Mouse (Mus musculus) hindbrain, embryonic 11.5 days (tissue): ENCODE data around the gene Apc2. TPM values are rescaled to one million over a fixed set of nuclear protein-coding genes. Genes with fewer than 3 reads are reported as not detected.
"Not testable (repeated sequence)": the region's sequence is repeated elsewhere in the genome, so short reads cannot be mapped to it uniquely, and the experiment has no call there.

Experiments used
- ATAC-seq: fragments of 200-750 bp; cut with Nextera tagmentation; 2 replicates; pipeline ENCODE4 v1.8.0; 2017; ENCODE audit warnings: mild to moderate bottlenecking, moderate TSS enrichment, moderate library complexity; ENCODE audit not compliant: low FRiP score
- DNase-seq: peaks from one replicate; pipeline ENCODE4 v3.0.0-alpha.2; 2015; ENCODE audit warnings: low spot score
- H3K27ac ChIP-seq: fragments of 300-500 bp; sonication (generic); 2 replicates; pipeline ENCODE4 v1.5.1; 2014; ENCODE audit warnings: mild to moderate bottlenecking, low read depth, low read length
- H3K27me3 ChIP-seq: fragments of 300-500 bp; sonication (generic); 2 replicates; pipeline ENCODE4 v1.6.1; 2014; ENCODE audit warnings: mild to moderate bottlenecking, low read length, moderate library complexity, mixed read lengths; ENCODE audit not compliant: control insufficient read depth, insufficient read depth
- H3K36me3 ChIP-seq: fragments of 300-500 bp; sonication (generic); 2 replicates; pipeline ENCODE4 v1.6.1; 2014; ENCODE audit warnings: mild to moderate bottlenecking, low read length, moderate library complexity, mixed read lengths; ENCODE audit not compliant: control insufficient read depth, insufficient read depth
- H3K4me1 ChIP-seq: fragments of 300-500 bp; sonication (generic); replicated peaks from 2 replicates; pipeline ENCODE4 v1.6.1; 2014; ENCODE audit warnings: low read length, mixed read lengths; ENCODE audit not compliant: control insufficient read depth, insufficient read depth
- H3K4me2 ChIP-seq: fragments of 300-500 bp; sonication (generic); replicated peaks from 2 replicates; pipeline ENCODE4 v1.6.1; 2014; ENCODE audit warnings: mild to moderate bottlenecking, low read depth, low read length
- H3K4me3 ChIP-seq: fragments of 300-500 bp; sonication (generic); 2 replicates; pipeline ENCODE4 v1.5.1; 2014; ENCODE audit warnings: low read depth, low read length
- H3K9ac ChIP-seq: fragments of 300-500 bp; sonication (generic); 2 replicates; pipeline ENCODE4 v1.6.1; 2014; ENCODE audit warnings: low read depth, low read length
- H3K9me3 ChIP-seq: fragments of 300-500 bp; sonication (generic); 2 replicates; pipeline ENCODE4 v1.6.1; 2016; ENCODE audit warnings: low read length; ENCODE audit not compliant: control insufficient read depth
- WGBS: fragments of 180-500 bp; shearing (Covaris S2); extraction: QIAGEN DNeasy Blood & Tissue Kit; methylation state at CpG from one replicate; pipeline ENCODE4 v1.1.7; 2014; 5-methylcytosine and 5-hydroxymethylcytosine counted together
- polyA plus RNA-seq: library from polyadenylated mRNA; unstranded; fragments of >200 nt; fragmentation: Nextera tagmentation; extraction: Ambion mirVana; gene quantifications from 2 replicates; pipeline ENCODE4 v1.2.1, GENCODE M21; 2014

Gene Apc2
- polyA plus RNA-seq, 1 experiment from 2014 or later: 101 TPM

DNA sequence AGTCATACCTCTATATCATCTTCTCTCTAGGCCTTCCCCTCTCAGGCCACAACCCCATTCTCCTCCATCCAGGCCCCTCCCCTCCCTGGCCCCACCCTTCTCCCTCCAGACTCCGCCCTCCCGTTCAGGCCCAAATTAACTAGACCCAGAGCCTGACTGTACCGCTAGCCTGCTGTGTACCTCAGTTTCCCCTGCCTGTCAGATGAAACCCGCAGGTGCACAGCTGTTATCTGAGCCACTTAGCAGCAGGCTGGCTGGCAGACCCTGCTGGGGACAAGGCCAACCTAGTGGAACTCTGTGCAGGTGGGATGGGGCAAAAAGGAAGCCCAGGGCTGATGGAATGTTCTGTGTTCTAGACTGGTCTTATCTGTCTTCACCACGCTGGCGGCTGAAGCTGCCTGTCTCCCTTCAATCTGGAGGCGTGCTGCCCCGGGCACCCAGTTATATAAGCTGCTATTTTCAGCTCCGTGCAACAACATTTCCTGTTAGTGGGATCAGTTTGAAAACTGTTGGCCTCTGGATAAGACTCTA lies 48.4 kb downstream of the Apc2 start:
- DNase-seq: no peak
- 44% methylated on average over 9 of the region's 9 CpGs for WGBS

DNA sequence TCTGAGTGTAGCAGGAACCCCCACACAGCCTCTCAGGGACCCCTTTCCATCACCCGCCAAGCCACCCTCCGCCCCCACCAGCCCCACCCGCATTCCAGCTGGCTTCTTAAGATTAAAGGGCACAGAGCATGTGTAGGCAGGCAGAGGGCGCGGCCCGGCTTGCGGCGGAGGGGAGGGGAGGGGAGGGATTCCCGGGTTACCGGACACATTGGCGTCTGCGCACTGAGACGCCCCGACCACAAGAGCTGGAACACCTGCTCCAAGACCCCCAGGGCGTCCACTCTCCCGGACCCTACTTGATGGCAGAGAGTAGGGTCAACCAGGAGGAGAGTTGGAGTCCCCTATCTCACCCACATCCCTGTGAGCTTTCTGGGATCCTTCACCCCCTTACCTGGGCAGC lies 49.3 kb downstream of the Apc2 start:
- WGBS: 2% methylated on average over 16 of the region's 16 CpGs

More for the DNA sequence above, 48.4 kb downstream of the Apc2 start:
- Histone ChIP-seq H3K36me3 (no peaks in the 10 kb centered on the region), H3K4me1 (peaks cover 21% of the 10 kb centered on the region), H3K27me3 (peaks cover 85% of the 10 kb centered on the region), H3K4me3 (no peak overlapping the region), H3K9ac (no peak overlapping the region), H3K4me2 (no peak overlapping the region), H3K9me3 (no peaks in the 10 kb centered on the region), H3K27ac (no peak overlapping the region)
- ATAC-seq: no peak

GRCm38 (mm10) chr10:80345929-80346328 lies 50.2 kb downstream of the Apc2 start:
- H3K36me3 ChIP-seq, H3K4me2 ChIP-seq, H3K4me3 ChIP-seq, DNase-seq, H3K27ac ChIP-seq, ATAC-seq, H3K9me3 ChIP-seq, H3K9ac ChIP-seq: not testable (repeated sequence)
- peaks cover 21% of the 10 kb centered on the region for H3K4me1 ChIP-seq
- 79% methylated on average over 5 of the region's 6 CpGs for WGBS
- peaks cover 93% of the 10 kb centered on the region for H3K27me3 ChIP-seq

More for the DNA sequence above, 49.3 kb downstream of the Apc2 start:
- H3K4me2 ChIP-seq: no peak overlapping the region
- no peak for ATAC-seq
- no peaks in the 10 kb centered on the region for H3K9me3 ChIP-seq
- H3K36me3 ChIP-seq: no peaks in the 10 kb centered on the region
- H3K27me3 ChIP-seq: peaks cover 94% of the 10 kb centered on the region
- H3K27ac ChIP-seq: no peak overlapping the region
- H3K9ac ChIP-seq: 0 out of 2 replicates have a peak overlapping the region, but pooled peaks have one; percentile 11
- no peak overlapping the region for H3K4me3 ChIP-seq
- peaks cover 21% of the 10 kb centered on the region for H3K4me1 ChIP-seq
- DNase-seq: peak; percentile 19

DNA sequence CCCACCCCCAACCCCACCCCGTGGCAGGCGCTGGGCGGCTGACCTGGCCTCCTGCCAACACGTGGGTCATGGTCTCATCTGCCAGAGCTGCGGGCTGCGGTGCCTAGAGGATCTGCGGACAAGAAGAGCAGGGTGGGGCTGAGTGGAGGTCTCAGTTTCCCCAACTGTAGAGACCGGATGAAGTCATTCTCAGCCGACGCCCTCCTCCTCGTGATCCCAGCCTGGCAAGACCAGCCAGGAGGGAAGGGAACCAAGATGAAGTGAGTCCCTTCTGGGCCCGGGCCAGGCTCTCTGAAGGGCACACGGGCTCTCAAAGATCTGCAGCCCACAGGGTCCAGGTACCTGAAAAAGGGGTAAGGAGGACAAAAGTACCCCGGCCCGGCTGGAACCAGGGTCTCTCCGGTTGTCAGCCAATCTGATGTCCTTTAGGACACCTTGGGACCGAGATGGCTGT lies 51.8 kb downstream of the Apc2 start:
- no peak for DNase-seq
- 0 out of 2 replicates have a peak overlapping the region, but pooled peaks have one; percentile 25 for H3K4me2 ChIP-seq

DNA sequence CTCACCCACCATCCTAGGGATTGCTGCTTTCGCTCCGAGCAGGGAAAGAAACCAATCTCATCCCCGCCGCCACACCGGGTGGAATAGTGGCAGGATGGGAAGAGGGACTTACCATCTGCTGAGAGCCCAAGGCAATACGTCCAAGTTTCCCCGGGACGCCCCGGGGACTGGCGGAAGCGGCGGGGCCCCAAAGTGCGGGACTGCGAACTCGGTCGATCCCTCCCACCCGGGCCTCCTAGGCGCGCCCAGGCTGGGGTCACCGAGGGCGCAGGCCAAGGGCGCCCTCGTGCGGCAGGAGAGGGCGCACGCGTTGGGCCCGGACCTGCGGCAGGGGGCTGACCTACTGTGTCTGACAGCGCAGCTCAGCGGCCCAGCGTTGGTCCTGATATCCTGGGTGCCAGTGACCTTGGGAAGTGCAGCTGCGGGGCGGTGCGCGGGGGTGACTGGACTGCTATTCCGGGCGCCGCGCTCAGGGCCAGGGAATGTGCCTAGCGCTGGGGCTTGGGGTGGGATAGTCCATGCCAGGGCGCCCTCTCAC lies 52.5 kb downstream of the Apc2 start, which contains the start of gene Adamtsl5:
Adamtsl5 (minus strand) TSS at position 169 of the 538 bp plus-strand sequence.
- WGBS: 1% methylated on average over 42 of the region's 42 CpGs
- H3K4me1 ChIP-seq: peaks cover 5% of the 10 kb centered on the region; the same call in 1 of the 2 replicates
- ATAC-seq (peak; percentile 33; the same call in 1 of the 2 replicates), DNase-seq (peak; percentile 79)
- no peak within 1 kb of the TSS; the same call in 1 of the 2 replicates for H3K4me3 ChIP-seq
- H3K27ac ChIP-seq: no peak within 1 kb of the TSS
- H3K27me3 ChIP-seq: peaks cover 89% of the 10 kb centered on the region
- H3K9ac ChIP-seq: 0 out of 2 replicates have a peak within 1 kb of the TSS, but pooled peaks have one; percentile 16
- peak within 1 kb of the TSS; percentile 25 for H3K4me2 ChIP-seq
- no peaks in the 10 kb centered on the region for H3K36me3 ChIP-seq
- H3K9me3 ChIP-seq: no peaks in the 10 kb centered on the region

More for the DNA sequence above, 51.8 kb downstream of the Apc2 start:
- no peaks in the 10 kb centered on the region for H3K9me3 ChIP-seq
- peaks cover 11% of the 10 kb centered on the region; the same call in 1 of the 2 replicates for H3K4me1 ChIP-seq
- H3K36me3 ChIP-seq: no peaks in the 10 kb centered on the region
- peaks cover 89% of the 10 kb centered on the region for H3K27me3 ChIP-seq
- H3K9ac ChIP-seq: no peak overlapping the region
- no peak overlapping the region for H3K4me3 ChIP-seq
- H3K27ac ChIP-seq: no peak overlapping the region
- ATAC-seq: no peak
- 21% methylated on average over 16 of the region's 17 CpGs for WGBS

- H3K9ac ChIP-seq: no peak overlapping the region
- no peaks in the 10 kb centered on the region for H3K36me3 ChIP-seq
- 22% methylated on average over 19 of the region's 26 CpGs for WGBS
- peaks cover 87% of the 10 kb centered on the region for H3K27me3 ChIP-seq
- no peak overlapping the region for H3K4me2 ChIP-seq
- no peak overlapping the region for H3K4me3 ChIP-seq
- H3K4me1 ChIP-seq: peaks cover 4% of the 10 kb centered on the region; the same call in 1 of the 2 replicates
- H3K27ac ChIP-seq: no peak overlapping the region
- no peaks in the 10 kb centered on the region for H3K9me3 ChIP-seq
- DNase-seq (no peak), ATAC-seq (no peak)
These were observed 53.2 kb downstream of the Apc2 start for GRCm38 (mm10) chr10:80348981-80349380.

DNA sequence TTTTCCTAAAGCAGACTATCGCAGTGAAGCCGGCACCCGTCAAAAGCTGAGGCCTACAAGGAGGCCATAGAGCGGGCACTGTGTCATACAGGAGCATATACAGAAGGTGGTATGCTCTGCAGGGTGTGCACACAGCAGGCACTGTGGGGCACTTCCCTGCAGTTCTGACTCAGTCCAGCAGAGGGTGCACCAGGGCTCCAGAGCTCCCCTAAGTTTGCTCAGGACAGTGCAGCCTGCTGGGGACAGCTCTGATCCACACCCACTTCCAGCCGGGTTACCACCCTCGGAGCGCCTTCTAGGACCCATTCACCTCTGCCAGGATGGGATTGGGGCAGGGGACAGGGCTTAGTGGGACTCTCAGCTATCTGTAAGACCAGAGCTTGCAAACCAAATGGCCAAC lies 54.5 kb downstream of the Apc2 start:
- Histone ChIP-seq H3K9ac (no peak overlapping the region), H3K4me1 (peaks cover 4% of the 10 kb centered on the region; the same call in 1 of the 2 replicates), H3K9me3 (no peaks in the 10 kb centered on the region), H3K4me2 (no peak overlapping the region), H3K27me3 (peaks cover 85% of the 10 kb centered on the region), H3K27ac (no peak overlapping the region), H3K36me3 (no peaks in the 10 kb centered on the region), H3K4me3 (no peak overlapping the region)
- DNase-seq (peak; percentile 94), ATAC-seq (peak; percentile 69)
- 8% methylated on average over 7 of the region's 7 CpGs for WGBS

- Histone ChIP-seq H3K4me2 (no peak overlapping the region), H3K27me3 (peaks cover 91% of the 10 kb centered on the region), H3K4me3 (no peak overlapping the region), H3K27ac (no peak overlapping the region), H3K36me3 (no peaks in the 10 kb centered on the region), H3K9ac (no peak overlapping the region), H3K4me1 (peaks cover 9% of the 10 kb centered on the region), H3K9me3 (no peaks in the 10 kb centered on the region)
- 21% methylated on average over 11 of the region's 11 CpGs for WGBS
- DNase-seq: no peak
- no peak for ATAC-seq
These were observed 56.1 kb downstream of the Apc2 start for GRCm38 (mm10) chr10:80351896-80352295.

- Histone ChIP-seq H3K36me3 (no peaks in the 10 kb centered on the region), H3K4me1 (peaks cover 9% of the 10 kb centered on the region), H3K27me3 (peaks cover 92% of the 10 kb centered on the region), H3K27ac (no peak overlapping the region), H3K9me3 (no peaks in the 10 kb centered on the region), H3K9ac (0 out of 2 replicates have a peak overlapping the region, but pooled peaks have one; percentile 11), H3K4me3 (no peak overlapping the region), H3K4me2 (no peak overlapping the region)
- no peak for DNase-seq
- ATAC-seq: no peak
- WGBS: 65% methylated on average over 8 of the region's 8 CpGs
These were observed 57.0 kb downstream of the Apc2 start for GRCm38 (mm10) chr10:80352727-80353126.
